In the genomic region with DNA sequence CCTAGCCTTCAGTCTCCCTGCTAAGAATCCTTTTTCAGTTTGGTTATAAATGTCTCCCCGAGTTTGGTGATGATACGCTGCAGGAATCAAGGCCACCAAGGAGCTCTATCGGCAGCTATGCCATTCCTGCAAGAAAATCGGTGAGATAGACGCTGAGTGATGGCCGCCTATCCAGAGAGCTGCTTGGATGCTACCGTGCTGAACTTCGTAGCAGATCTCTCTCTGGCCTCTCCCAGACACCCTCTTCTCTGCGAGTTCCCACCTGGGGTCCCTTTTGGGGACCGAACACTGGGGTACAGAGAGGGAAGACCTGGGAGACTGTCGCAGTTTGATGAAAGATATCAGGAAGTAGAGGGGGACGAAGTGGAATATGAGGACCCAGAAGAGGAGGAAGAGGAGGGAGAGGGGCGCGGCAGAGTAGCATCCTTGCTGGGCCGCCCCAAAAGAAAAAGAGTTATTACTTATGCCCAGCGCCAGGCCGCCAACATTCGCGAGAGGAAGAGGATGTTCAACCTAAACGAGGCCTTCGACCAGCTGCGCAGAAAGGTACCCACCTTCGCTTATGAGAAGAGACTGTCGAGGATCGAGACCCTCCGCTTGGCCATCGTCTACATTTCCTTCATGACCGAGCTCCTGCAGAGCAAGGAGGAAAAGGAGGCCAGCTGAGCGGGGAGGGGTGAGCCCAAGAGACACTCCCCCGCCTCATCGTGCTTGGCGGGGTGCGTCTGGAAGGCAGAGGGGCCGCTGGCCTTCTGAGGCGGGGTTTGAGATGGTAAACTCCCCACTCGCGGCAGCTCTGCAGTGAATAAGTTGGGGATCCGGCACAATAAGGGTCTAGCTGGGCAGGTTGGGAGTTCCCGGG, we compare ENCODE assay signal across 10 mouse cellular contexts. TPM values are rescaled to one million over a fixed set of nuclear protein-coding genes. Genes with fewer than 3 reads are reported as not detected.
A peak's percentile ranks its signal among the peaks of the same experiment; 100 is the strongest.
DNase-seq lines count a peak whose midpoint lies in the region; ATAC-seq and TF ChIP-seq lines count a peak whose summit lies in the region.
"Had no signal": no experiment of that assay in that cellular context is flagged by ENCODE, and none has a peak within 500 bp of the region (broad histone marks: within the 10 kb centered on the region; RNA-seq: fewer than 3 reads in every experiment).

A gene (plus strand): TSS at position 95 of the 862 bp plus-strand sequence.

- peaks cover 39% of the 10 kb centered on the region for H3K27me3 ChIP-seq in hindbrain, embryonic 12.5 days
- peaks cover 38% of the 10 kb centered on the region for H3K27me3 ChIP-seq in midbrain, embryonic 13.5 days

- in situ Hi-C loops in ES-E14 (cut with MboI; ENCODE audit: low sequenced_read_pairs in 2 of 2, unreplicated experiment in 2 of 2): no loop called here

- ATAC-seq in hindbrain, embryonic 12.5 days (ENCODE audit: low FRiP score): 0 out of 2 replicates have a peak, but pooled peaks have one; percentile 11
- ATAC-seq in midbrain, embryonic 13.5 days: peak; percentile 51

- peak within 1 kb of the TSS; percentile 57 for H3K4me2 ChIP-seq in hindbrain, embryonic 12.5 days (replicated peaks)
- peak within 1 kb of the TSS; percentile 74 for H3K4me2 ChIP-seq in midbrain, embryonic 13.5 days (replicated peaks)

- H3K4me3 ChIP-seq in ES-E14 (ENCODE audit: insufficient read depth in 1 of 2, low read depth in 1 of 2, low read length in 2 of 2, poor library complexity in 1 of 2, severe bottlenecking in 1 of 2): peak within 1 kb of the TSS; percentile 25 to 46; a peak in 3 of 4 replicates
- H3K4me3 ChIP-seq in hindbrain, embryonic 12.5 days: peak within 1 kb of the TSS; percentile 31
- peak within 1 kb of the TSS; percentile 44 for H3K4me3 ChIP-seq in midbrain, embryonic 13.5 days (replicated peaks)

- H3K36me3 ChIP-seq in ES-E14 (ENCODE audit: control insufficient read depth, insufficient read depth, low read length, poor library complexity, severe bottlenecking): no peaks in the 10 kb centered on the region
- no peaks in the 10 kb centered on the region for H3K36me3 ChIP-seq in hindbrain, embryonic 12.5 days
- H3K36me3 ChIP-seq in midbrain, embryonic 13.5 days: no peaks in the 10 kb centered on the region

- no peak for DNase-seq in ES-E14 (ENCODE audit: low read depth, low spot score)
- DNase-seq in embryo, embryonic 10 days (ENCODE audit: low spot score): peak; percentile 27
- no peak for DNase-seq in adrenal gland, adult 18-20 months (ENCODE audit: low spot score in 2 of 2)
- DNase-seq in adrenal gland, postnatal 25 days: no peak
- DNase-seq in thymus, postnatal 0 days (ENCODE audit: low spot score): no peak
- DNase-seq: gastrocnemius, postnatal 36 days had no signal

- no peak within 1 kb of the TSS for H3K27ac ChIP-seq in ES-E14 (ENCODE audit: insufficient read depth, low read depth, low read length, poor library complexity, severe bottlenecking)
- no peak within 1 kb of the TSS for H3K27ac ChIP-seq in hindbrain, embryonic 12.5 days
- H3K27ac ChIP-seq in midbrain, embryonic 13.5 days: no peak within 1 kb of the TSS

- under 1% methylated on average over 39 of the region's 39 CpGs for WGBS in hindbrain, embryonic 12.5 days
- under 1% methylated on average over 39 of the region's 39 CpGs for whole genome bisulfite sequencing in midbrain, embryonic 13.5 days

- no peaks in the 10 kb centered on the region for H3K9me3 ChIP-seq in ES-E14 (ENCODE audit: control insufficient read depth, insufficient read depth, low read depth, low read length)
- no peaks in the 10 kb centered on the region for H3K9me3 ChIP-seq in hindbrain, embryonic 12.5 days (replicated peaks)
- no peaks in the 10 kb centered on the region for H3K9me3 ChIP-seq in midbrain, embryonic 13.5 days

- H3K9ac ChIP-seq in ES-E14 (ENCODE audit: insufficient read depth, low read depth, low read length, poor library complexity, severe bottlenecking): no peak within 1 kb of the TSS
- H3K9ac ChIP-seq in hindbrain, embryonic 12.5 days: peak within 1 kb of the TSS; percentile 41; the same call in 1 of the 2 replicates
- H3K9ac ChIP-seq in midbrain, embryonic 13.5 days (replicated peaks): peak within 1 kb of the TSS; percentile 56

- no peaks in the 10 kb centered on the region for H3K4me1 ChIP-seq in ES-E14 (ENCODE audit: control insufficient read depth in 2 of 2, insufficient read depth in 2 of 2, low read length in 2 of 2, poor library complexity in 1 of 2)
- peaks cover 15% of the 10 kb centered on the region for H3K4me1 ChIP-seq in hindbrain, embryonic 12.5 days
- H3K4me1 ChIP-seq in midbrain, embryonic 13.5 days (replicated peaks): peaks cover 24% of the 10 kb centered on the region

TF ChIP-seq in ES-E14, 5 proteins besides CTCF, POLR2A, EP300 and RAD21:
- TF ChIP-seq CHD2 (IDR thresholded peaks at IDR 0.05; ENCODE audit: low read depth, low read length) (no peak), ZNF384 (IDR thresholded peaks at IDR 0.05; ENCODE audit: low read depth, low read length) (no peak), MAFK (IDR thresholded peaks at IDR 0.05; ENCODE audit: insufficient read depth, low read depth, low read length) (no peak), HCFC1 (IDR thresholded peaks at IDR 0.05; ENCODE audit: borderline replicate concordance, insufficient read depth, low read length) (no peak), ZC3H11A (IDR thresholded peaks at IDR 0.05; ENCODE audit: borderline replicate concordance, low read depth, low read length) (no peak)

RNA-seq across cellular contexts. Expression of the gene that starts here (rescaled TPM):
- not detected in 2 replicates for total RNA-seq in ES-E14 (2012; rRNA removed)
- polyA plus RNA-seq in hindbrain, embryonic 12.5 days (2016; fragmentation: Nextera tagmentation; extraction: Ambion mirVana): 2.6 and 3.4 TPM in 2 replicates
- polyA plus RNA-seq in midbrain, embryonic 13.5 days (2015; fragmentation: Nextera tagmentation; extraction: Ambion mirVana): 1.3 and 3.5 TPM in 2 replicates
- total RNA-seq in adrenal gland, adult 18-20 months (2021): not detected
- not detected in 2 replicates for total RNA-seq in adrenal gland, postnatal 25 days (2021)
- polyA plus RNA-seq in thymus, postnatal 0 days (2015; fragmentation: Nextera tagmentation; extraction: Ambion mirVana): not detected in 2 replicates
- total RNA-seq: gastrocnemius, postnatal 36 days; left cerebral cortex, postnatal 10 days; megakaryocyte-erythroid progenitor cell, adult 5-6 weeks had no signal
